Mouse (Mus musculus) inflammation-experienced regulatory T-cells, adult 6 months (primary cell): ENCODE data around the gene Allc. TPM values are rescaled to one million over a fixed set of nuclear protein-coding genes. Genes with fewer than 3 reads are reported as not detected.

ENCODE experiments used
- ATAC-seq: one replicate; pipeline ENCODE4 v1.8.0; 2017
- polyA plus RNA-seq, 3 experiments: library from polyadenylated mRNA; unstranded; fragments of 100-300 nt; shearing (Covaris generic); gene quantifications; one replicate each; pipeline ENCODE4 v1.2.1; 2017

Allc gene
- polyA plus RNA-seq, 3 experiments from 2014 or later, result not detected

GRCm38 (mm10) chr12:28579132-28579531 is 3.2 kb downstream of the Allc start:
- ATAC-seq, result no peak

- no peak for ATAC-seq
Observed at GRCm38 (mm10) chr12:28578147-28578546, 4.2 kb downstream of the Allc start.

GRCm38 (mm10) chr12:28575366-28576070 is 6.8 kb downstream of the Allc start:
- no peak for ATAC-seq

- no peak for ATAC-seq
Observed at GRCm38 (mm10) chr12:28572241-28572640, 10.1 kb downstream of the Allc start.

GRCm38 (mm10) chr12:28552299-28552698 is 30.0 kb downstream of the Allc start, which contains the start of gene Dcdc2c:
TSS of gene Dcdc2c (minus strand) at chr12:28552399.
- no peak for ATAC-seq

DNA sequence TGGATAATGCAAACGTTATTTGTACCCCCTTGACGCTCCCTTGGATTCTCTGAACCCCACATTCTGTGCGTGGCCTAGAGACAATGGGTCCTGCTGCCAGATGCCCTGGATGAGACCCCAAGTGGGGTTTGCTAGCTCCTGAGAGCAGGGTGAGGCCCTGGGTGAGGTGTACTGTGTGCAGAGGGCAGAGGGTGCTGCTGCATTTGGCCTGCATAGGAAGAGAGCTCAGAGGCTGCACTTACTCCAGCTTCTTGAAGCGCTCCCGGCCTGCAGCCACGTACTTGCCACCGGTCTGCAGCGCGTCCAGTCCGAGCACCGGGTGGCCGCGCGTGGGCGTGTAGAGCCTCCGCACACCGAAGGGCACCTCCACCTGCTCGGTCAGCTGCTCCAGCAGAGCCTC is 30.5 kb downstream of the Allc start:
- no peak for ATAC-seq

DNA sequence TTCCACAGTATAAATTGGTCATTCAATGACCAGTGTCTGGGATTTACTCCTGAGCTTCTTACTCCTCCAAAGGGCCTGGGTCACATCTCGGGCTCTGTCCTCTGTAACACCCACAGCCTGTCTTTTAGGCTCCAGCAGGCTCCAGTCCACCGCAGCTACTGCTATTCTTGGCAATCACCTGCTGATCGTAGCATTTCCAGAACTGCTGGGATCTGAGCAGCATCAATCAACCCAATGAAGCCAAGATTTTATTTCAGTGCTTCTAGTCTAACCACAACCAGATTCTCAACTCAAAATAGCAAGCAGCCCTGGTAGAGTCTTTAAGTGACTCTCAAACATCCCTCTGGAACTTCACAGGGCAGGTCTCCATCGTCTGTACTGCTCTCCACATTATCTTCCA is 33.4 kb downstream of the Allc start:
- ATAC-seq, result no peak

- no peak for ATAC-seq
Observed at GRCm38 (mm10) chr12:28514264-28514775, 68.0 kb downstream of the Allc start.

GRCm38 (mm10) chr12:28509699-28510280 is 72.5 kb downstream of the Allc start:
- no peak for ATAC-seq

Other genes starting within 250 kb of the Allc start
- not detected for gene Dcdc2c, start 30.1 kb downstream of the Allc start, polyA plus RNA-seq
- under 1 TPM in 1 of 3 experiments, not detected in 2; 0.31 TPM for gene Colec11, start 40.9 kb upstream of the Allc start, polyA plus RNA-seq
- gene Rps7, start 53.4 kb upstream of the Allc start, polyA plus RNA-seq, result 1,000 to 10,000 TPM; 1,531 to 2,541 (median 1,663) TPM
- gene Rnaseh1, start 67.1 kb upstream of the Allc start, polyA plus RNA-seq, result 10 to 100 TPM; 21.7 to 32.7 (median 28.9) TPM
- gene Adi1, start 92.7 kb upstream of the Allc start, polyA plus RNA-seq, result 10 to 100 TPM; 25.7 to 49.9 (median 41.5) TPM
- gene Trappc12, start 167.9 kb upstream of the Allc start, polyA plus RNA-seq, result 10 to 100 TPM; 31.7 to 58.8 (median 40.1) TPM
- gene Eipr1, start 169.3 kb upstream of the Allc start, polyA plus RNA-seq, result 10 to 100 TPM; 27.4 to 36.6 (median 33.7) TPM